Mouse (Mus musculus): ENCODE results near the gene Bmyc.

DNA sequence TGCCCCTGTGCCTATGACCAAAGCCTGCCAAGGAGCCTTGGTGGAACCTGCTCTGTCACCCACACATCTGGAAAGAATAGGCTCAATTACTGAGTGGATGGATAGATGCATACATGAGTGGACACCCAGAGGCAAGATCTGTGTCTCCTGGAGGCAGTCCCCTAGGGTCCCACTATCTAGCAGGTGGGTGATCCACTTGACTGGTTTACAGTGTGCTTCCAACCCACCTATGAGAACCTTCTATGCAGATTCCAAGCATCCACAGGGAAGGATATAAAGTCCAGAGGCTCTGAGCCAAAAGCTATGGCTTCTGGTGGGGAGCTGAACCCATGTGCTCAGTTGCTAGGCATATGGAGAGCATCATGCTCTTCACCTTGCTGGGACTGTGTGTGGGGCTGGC, 48.9 kb upstream of the Bmyc start, which contains the start of gene Lcn5:
- TF ChIP-seq CTCF (conservative IDR thresholded peaks at IDR 0.05; ENCODE audit: insufficient read depth, insufficient read length, low read depth, low read length) = no peak
- TF ChIP-seq POLR2A (IDR thresholded peaks at IDR 0.05; ENCODE audit: low read depth, low read length) = no peak

Data from kidney, adult 2 months (tissue).